In genomic region chr1:104839051-104839450, GRCm38 (mm10) we compare ENCODE assay signal across 27 mouse cellular contexts.
A peak's percentile ranks its signal among the peaks of the same experiment; 100 is the strongest.
DNase-seq lines count a peak whose midpoint lies in the region; ATAC-seq and TF ChIP-seq lines count a peak whose summit lies in the region.
"Had no signal": no experiment of that assay in that cellular context is flagged by ENCODE, and none has a peak within 500 bp of the region (broad histone marks: within the 10 kb centered on the region; RNA-seq: fewer than 3 reads in every experiment).

No protein-coding gene starts in this region.

- peak; percentile 9 for DNase-seq in cerebellum, adult 9-10 months
- no peak for DNase-seq in cerebellum, adult 11 months
- peak; percentile 39 for DNase-seq in hindbrain, postnatal 0 days (ENCODE audit: low spot score)
- no peak for DNase-seq in ovary, postnatal 10 days (ENCODE audit: low spot score)
- DNase-seq: adrenal gland, postnatal 14 days; cerebellum, adult 8-10 months; gastrocnemius, postnatal 10 days; heart, postnatal 10 days; kidney, adult 18-20 months; kidney, postnatal 25 days; liver, postnatal 0 days; lung, postnatal 36 days; right cerebral cortex, adult 18-20 months; spleen, adult 18-20 months; thymus, adult 18-20 months; thymus, postnatal 25 days had no signal

- H3K4me1 ChIP-seq in hindbrain, postnatal 0 days (ENCODE audit: insufficient read depth, low read length) = 0 out of 2 replicates have a peak, but pooled peaks cover 4% of the 10 kb centered on the region
- peaks cover 6% of the 10 kb centered on the region; the same call in 1 of the 2 replicates for H3K4me1 ChIP-seq in hindbrain, embryonic 13.5 days (replicated peaks)
- H3K4me1 ChIP-seq in midbrain, embryonic 15.5 days = peaks cover 5% of the 10 kb centered on the region; the same call in 1 of the 2 replicates
- H3K4me1 ChIP-seq in midbrain, embryonic 13.5 days (replicated peaks) = peaks cover 7% of the 10 kb centered on the region; the same call in 1 of the 2 replicates
- H3K4me1 ChIP-seq: heart, embryonic 13.5 days; kidney, embryonic 15.5 days; liver, embryonic 12.5 days had no signal

- H3K27me3 ChIP-seq in hindbrain, postnatal 0 days (ENCODE audit: insufficient read depth, low read length) = no peaks in the 10 kb centered on the region
- H3K27me3 ChIP-seq in hindbrain, embryonic 13.5 days = no peaks in the 10 kb centered on the region
- H3K27me3 ChIP-seq in midbrain, embryonic 15.5 days (replicated peaks) = no peaks in the 10 kb centered on the region
- H3K27me3 ChIP-seq in midbrain, embryonic 13.5 days = no peaks in the 10 kb centered on the region
- H3K27me3 ChIP-seq: heart, embryonic 13.5 days; kidney, embryonic 15.5 days; liver, embryonic 12.5 days; neural tube, embryonic 15.5 days had no signal

- ATAC-seq in hindbrain, postnatal 0 days = 0 out of 2 replicates have a peak, but pooled peaks have one; percentile 36
- no peak for ATAC-seq in hindbrain, embryonic 13.5 days (ENCODE audit: low FRiP score)
- ATAC-seq in midbrain, embryonic 15.5 days (replicated peaks) = no peak
- no peak for ATAC-seq in midbrain, embryonic 13.5 days
- ATAC-seq: liver, embryonic 12.5 days; liver, postnatal 0 days had no signal

- no peak overlapping the region for H3K4me3 ChIP-seq in hindbrain, postnatal 0 days (ENCODE audit: low read length)
- no peak overlapping the region for H3K4me3 ChIP-seq in hindbrain, embryonic 13.5 days
- no peak overlapping the region for H3K4me3 ChIP-seq in midbrain, embryonic 15.5 days
- no peak overlapping the region for H3K4me3 ChIP-seq in midbrain, embryonic 13.5 days (replicated peaks)
- H3K4me3 ChIP-seq: erythroblast, embryonic 14.5 days; heart, embryonic 13.5 days; hindbrain, embryonic 10.5 days; kidney, embryonic 15.5 days; liver, embryonic 12.5 days; neural tube, embryonic 15.5 days had no signal

- no peaks in the 10 kb centered on the region for H3K36me3 ChIP-seq in hindbrain, postnatal 0 days (ENCODE audit: insufficient read depth, low read length)
- H3K36me3 ChIP-seq in hindbrain, embryonic 13.5 days = no peaks in the 10 kb centered on the region
- H3K36me3 ChIP-seq in midbrain, embryonic 15.5 days (replicated peaks) = no peaks in the 10 kb centered on the region
- no peaks in the 10 kb centered on the region for H3K36me3 ChIP-seq in midbrain, embryonic 13.5 days
- H3K36me3 ChIP-seq: heart, embryonic 13.5 days; hindbrain, embryonic 10.5 days; kidney, embryonic 15.5 days; liver, embryonic 12.5 days; neural tube, embryonic 15.5 days had no signal

- no peak overlapping the region for H3K4me2 ChIP-seq in hindbrain, postnatal 0 days (ENCODE audit: low read depth, low read length)
- H3K4me2 ChIP-seq in hindbrain, embryonic 13.5 days = no peak overlapping the region
- no peak overlapping the region for H3K4me2 ChIP-seq in midbrain, embryonic 15.5 days
- H3K4me2 ChIP-seq in midbrain, embryonic 13.5 days (replicated peaks) = no peak overlapping the region
- H3K4me2 ChIP-seq: heart, embryonic 13.5 days; kidney, embryonic 15.5 days; liver, embryonic 12.5 days; midbrain, embryonic 11.5 days; neural tube, embryonic 15.5 days had no signal

- peak overlapping the region; percentile 51 for H3K27ac ChIP-seq in hindbrain, postnatal 0 days
- no peak overlapping the region for H3K27ac ChIP-seq in hindbrain, embryonic 13.5 days
- 0 out of 2 replicates have a peak overlapping the region, but pooled peaks have one; percentile 11 for H3K27ac ChIP-seq in midbrain, embryonic 15.5 days
- H3K27ac ChIP-seq in midbrain, embryonic 13.5 days = no peak overlapping the region
- H3K27ac ChIP-seq: heart, embryonic 13.5 days; hindbrain, embryonic 10.5 days; kidney, embryonic 15.5 days; liver, embryonic 12.5 days; neural tube, embryonic 15.5 days; stomach, postnatal 0 days had no signal

- H3K9me3 ChIP-seq in hindbrain, postnatal 0 days (ENCODE audit: low read length) = no peaks in the 10 kb centered on the region
- H3K9me3 ChIP-seq in hindbrain, embryonic 13.5 days = no peaks in the 10 kb centered on the region
- no peaks in the 10 kb centered on the region for H3K9me3 ChIP-seq in midbrain, embryonic 15.5 days
- H3K9me3 ChIP-seq in midbrain, embryonic 13.5 days = no peaks in the 10 kb centered on the region
- H3K9me3 ChIP-seq: heart, embryonic 13.5 days; hindbrain, embryonic 10.5 days; kidney, embryonic 15.5 days; liver, embryonic 12.5 days; neural tube, embryonic 15.5 days had no signal

- no peak overlapping the region for H3K9ac ChIP-seq in hindbrain, postnatal 0 days (replicated peaks; ENCODE audit: low read length)
- no peak overlapping the region for H3K9ac ChIP-seq in hindbrain, embryonic 13.5 days
- no peak overlapping the region for H3K9ac ChIP-seq in midbrain, embryonic 15.5 days
- no peak overlapping the region for H3K9ac ChIP-seq in midbrain, embryonic 13.5 days (replicated peaks)
- H3K9ac ChIP-seq: heart, embryonic 13.5 days; kidney, embryonic 15.5 days; liver, embryonic 12.5 days; liver, postnatal 0 days; neural tube, embryonic 15.5 days had no signal

- TF ChIP-seq CTCF in hindbrain, postnatal 0 days (IDR thresholded peaks at IDR 0.05; ENCODE audit: low read depth) = no peak

Comparison
In these comparisons a context has a peak if more than half of its experiments do, and no peak if none do; other contexts are left out.
1. DNase-seq: peak in cerebellum, adult 9-10 months (single experiment) and hindbrain, postnatal 0 days (single experiment); none in cerebellum, adult 11 months (single experiment) and ovary, postnatal 10 days (single experiment).
2. H3K27ac ChIP-seq: peak in hindbrain, postnatal 0 days (single experiment) and midbrain, embryonic 15.5 days (single experiment); none in hindbrain, embryonic 13.5 days (single experiment) and midbrain, embryonic 13.5 days (single experiment).